Mouse (Mus musculus): ENCODE results near the gene Zfp523.
"Not testable (repeated sequence)": the region's sequence is repeated elsewhere in the genome, so short reads cannot be mapped to it uniquely, and the experiment has no call there.

The Zfp523 gene

GRCm38 (mm10) chr17:28212391-28212790 lies 35.5 kb downstream of the Zfp523 start:
- no peak for DNase-seq

GRCm38 (mm10) chr17:28213236-28213635 lies 36.3 kb downstream of the Zfp523 start:
- no peak for DNase-seq

GRCm38 (mm10) chr17:28216791-28217190 lies 39.9 kb downstream of the Zfp523 start:
- DNase-seq: no peak

GRCm38 (mm10) chr17:28217721-28218649 lies 41.1 kb downstream of the Zfp523 start:
- peak; percentile 95 for DNase-seq

GRCm38 (mm10) chr17:28222463-28222862 lies 45.5 kb downstream of the Zfp523 start:
- not testable (repeated sequence) for DNase-seq

GRCm38 (mm10) chr17:28223561-28224391 lies 46.8 kb downstream of the Zfp523 start:
- DNase-seq: peak; percentile 100

GRCm38 (mm10) chr17:28224615-28225014 lies 47.7 kb downstream of the Zfp523 start:
- DNase-seq: no peak

GRCm38 (mm10) chr17:28226014-28226413 lies 49.1 kb downstream of the Zfp523 start:
- DNase-seq: peak; percentile 98

- DNase-seq: no peak
Observed at GRCm38 (mm10) chr17:28230486-28230885, 53.6 kb downstream of the Zfp523 start.

- no peak for DNase-seq
Observed at GRCm38 (mm10) chr17:28231026-28231736, 54.3 kb downstream of the Zfp523 start.

- DNase-seq: peak; percentile 100
Observed at GRCm38 (mm10) chr17:28232475-28233060, 55.6 kb downstream of the Zfp523 start, which contains the start of gene Ppard. Gene Ppard, plus strand, starts transcription at chr17:28232700.

- peak; percentile 96 for DNase-seq
Observed at GRCm38 (mm10) chr17:28233091-28233731, 56.3 kb downstream of the Zfp523 start.

GRCm38 (mm10) chr17:28234641-28235040 lies 57.7 kb downstream of the Zfp523 start:
- no peak for DNase-seq

- DNase-seq: peak; percentile 98
Observed at GRCm38 (mm10) chr17:28235982-28236635, 59.2 kb downstream of the Zfp523 start.

- DNase-seq: no peak
Observed at GRCm38 (mm10) chr17:28236636-28237015, 59.7 kb downstream of the Zfp523 start.

GRCm38 (mm10) chr17:28237362-28237761 lies 60.4 kb downstream of the Zfp523 start:
- DNase-seq: no peak

- DNase-seq: no peak
Observed at GRCm38 (mm10) chr17:28237874-28238273, 60.9 kb downstream of the Zfp523 start.

GRCm38 (mm10) chr17:28240846-28241245 lies 63.9 kb downstream of the Zfp523 start:
- no peak for DNase-seq

- no peak for DNase-seq
Observed at GRCm38 (mm10) chr17:28242296-28242695, 65.4 kb downstream of the Zfp523 start.

- no peak for DNase-seq
Observed at GRCm38 (mm10) chr17:28244214-28244613, 67.3 kb downstream of the Zfp523 start.

- DNase-seq: no peak
Observed at GRCm38 (mm10) chr17:28244714-28245113, 67.8 kb downstream of the Zfp523 start.
